Mouse (Mus musculus) CH12.LX (cell line): ENCODE measurements around the gene Cacng6. TPM values are rescaled to one million over a fixed set of nuclear protein-coding genes. Genes with fewer than 3 reads are reported as not detected.

Source experiments
- DNase-seq: peaks from one replicate; pipeline ENCODE4 v3.0.0-alpha.2; 2013; ENCODE audit errors: extremely low read depth
- H3K27ac ChIP-seq: 2 replicates; pipeline ENCODE4 v1.5.1; 2012; ENCODE audit warnings: low read depth, mild to moderate bottlenecking, control low read depth, moderate library complexity; ENCODE audit not compliant: insufficient read depth
- H3K27me3 ChIP-seq: replicated peaks from 2 replicates; pipeline ENCODE3; 2012; ENCODE audit warnings: inconsistent platforms
- H3K36me3 ChIP-seq, 2 experiments: replicated peaks in 1 of 2; 2 replicates each; pipeline versions ENCODE3 to v1.6.1; 2012; ENCODE audit warnings: inconsistent platforms in 1 of 2, low read length in 1 of 2, mild to moderate bottlenecking in 1 of 2, mixed read lengths in 1 of 2, moderate library complexity in 1 of 2; ENCODE audit not compliant: control insufficient read depth in 1 of 2, insufficient read depth in 1 of 2
- H3K4me1 ChIP-seq, 2 experiments: 2 replicates each; pipeline ENCODE4 v1.6.1; 2012; ENCODE audit warnings: inconsistent platforms in 1 of 2, moderate library complexity in 1 of 2; ENCODE audit not compliant: insufficient read depth in 2 of 2, control insufficient read depth in 1 of 2
- H3K4me2 ChIP-seq: 2 replicates; pipeline ENCODE4 v1.6.1; 2012; ENCODE audit warnings: low read depth, mild to moderate bottlenecking, control low read depth; ENCODE audit not compliant: poor library complexity, insufficient read depth, severe bottlenecking
- H3K4me3 ChIP-seq, 3 experiments: fragments of 150-350 bp in 1 of 3; sonication (generic) in 1 of 3; replicated peaks in 1 of 3; 2 replicates each; pipeline versions ENCODE3 to v1.5.1; 2011 to 2012; ENCODE audit warnings: low read depth in 2 of 3, low read length in 2 of 3, mild to moderate bottlenecking in 2 of 3, moderate library complexity in 2 of 3, control low read depth in 1 of 3, improper control_type of control experiment in 1 of 3, inconsistent platforms in 1 of 3, mixed read lengths in 1 of 3; ENCODE audit not compliant: poor library complexity in 1 of 3
- H3K79me2 ChIP-seq: replicated peaks from 2 replicates; pipeline ENCODE4 v1.6.1; 2012; ENCODE audit warnings: mild to moderate bottlenecking, moderate library complexity; ENCODE audit not compliant: control insufficient read depth, poor library complexity, insufficient read depth, severe bottlenecking; ENCODE audit errors: extremely low read depth
- H3K9ac ChIP-seq: 2 replicates; pipeline ENCODE4 v1.6.1; 2012; ENCODE audit warnings: low read depth, mild to moderate bottlenecking, control low read depth, moderate library complexity; ENCODE audit not compliant: insufficient read depth
- H3K9me3 ChIP-seq: replicated peaks from 2 replicates; pipeline ENCODE3; 2012; ENCODE audit warnings: low read length, inconsistent platforms, mixed read lengths
- CHD1 ChIP-seq: IDR thresholded peaks from 2 replicates; pipeline ENCODE4 v1.6.1; 2012; ENCODE audit warnings: low read depth, low read length, improper control_type of control experiment, inconsistent platforms
- CHD2 ChIP-seq: IDR thresholded peaks from 2 replicates; pipeline ENCODE4 v1.6.1; 2011; ENCODE audit warnings: low read length, improper control_type of control experiment
- E2F4 ChIP-seq: IDR thresholded peaks from 2 replicates; pipeline ENCODE4 v1.6.1; 2011; ENCODE audit warnings: low read depth, low read length, improper control_type of control experiment; ENCODE audit not compliant: insufficient replicate concordance
- HCFC1 ChIP-seq: IDR thresholded peaks from 2 replicates; pipeline ENCODE4 v1.6.1; 2012; ENCODE audit warnings: low read depth, mild to moderate bottlenecking, inconsistent platforms, low read length, improper control_type of control experiment
- MAX ChIP-seq: IDR thresholded peaks from 2 replicates; pipeline ENCODE4 v1.6.1; 2011; ENCODE audit warnings: low read length, improper control_type of control experiment
- RCOR1 ChIP-seq: conservative IDR thresholded peaks from 2 replicates; pipeline ENCODE4 v1.6.1; 2012; ENCODE audit warnings: low read depth, mild to moderate bottlenecking, inconsistent platforms, low read length, improper control_type of control experiment
- USF2 ChIP-seq: conservative IDR thresholded peaks from 2 replicates; pipeline ENCODE4 v1.6.1; 2011; ENCODE audit warnings: low read depth, low read length, improper control_type of control experiment
- ZKSCAN1 ChIP-seq: IDR thresholded peaks from 2 replicates; pipeline ENCODE4 v1.6.1; 2012; ENCODE audit warnings: low read depth, inconsistent platforms, low read length, improper control_type of control experiment, borderline replicate concordance
- dilution Hi-C: fragments of 300-500 bp; cut with MboI; formaldehyde crosslinking; loops from 2 replicates; pipeline ENCODE4 v1.14.3; 2020; ENCODE audit warnings: low sequenced_read_pairs; ENCODE audit not compliant: extremely low pct_unique_long_range_greater_than_20kb, extremely low pct_ligation_motif_present
- in situ Hi-C: fragments of 300-500 bp; cut with MboI; formaldehyde crosslinking; loops from 3 replicates; pipeline ENCODE4 v1.14.3; 2019; ENCODE audit warnings: low sequenced_read_pairs, low pct_ligation_motif_present, low pct_unique_long_range_greater_than_20kb, mixed read lengths
- polyA plus RNA-seq: library from polyadenylated mRNA; unstranded; fragments of >175 nt; gene quantifications from 2 replicates; pipeline ENCODE4 v1.2.1, GENCODE M21; 2012; ENCODE audit warnings: low read depth; ENCODE audit not compliant: insufficient read length
- total RNA-seq, 2 experiments: library from RNA; depleted of rRNA; stranded (reverse); fragments of 300-350 nt in 1 of 2; fragments of >200 nt in 1 of 2; gene quantifications; 2 replicates each; pipeline ENCODE4 v1.2.3; 2012 to 2014

The Cacng6 gene
- total and polyA plus RNA-seq, 3 experiments: not detected

GRCm38 (mm10) chr7:3481948-3482608 lies 58.1 kb downstream of the Cacng6 start:
- H3K27ac ChIP-seq: no peak overlapping the region
- peaks cover 0 to 8% of the 10 kb centered on the region in 2 experiments; a peak in 1 of 4 replicates for H3K4me1 ChIP-seq
- no peaks in the 10 kb centered on the region for H3K36me3 ChIP-seq
- H3K4me2 ChIP-seq: no peak overlapping the region
- no peaks in the 10 kb centered on the region for H3K79me2 ChIP-seq
- no peak for DNase-seq
- dilution Hi-C loops (no loop called here), in situ Hi-C loops (no loop called here)
- peaks cover 4% of the 10 kb centered on the region for H3K9me3 ChIP-seq
- TF ChIP-seq RCOR1 (no peak), CHD2 (no peak), ZKSCAN1 (no peak), USF2 (no peak), HCFC1 (no peak), MAX (no peak), CHD1 (no peak), E2F4 (no peak)
- H3K4me3 ChIP-seq: no peak overlapping the region
- no peak overlapping the region for H3K9ac ChIP-seq
- no peaks in the 10 kb centered on the region for H3K27me3 ChIP-seq

Other genes with a start within 250 kb of the Cacng6 start
- not detected in 2 replicates for gene Nlrp12, start 174.5 kb upstream of the Cacng6 start, total RNA-seq (2012; rRNA removed)
- not detected in 2 replicates for gene Nlrp12, start 174.5 kb upstream of the Cacng6 start, total RNA-seq (2014; rRNA removed)
- gene Nlrp12, start 174.5 kb upstream of the Cacng6 start, polyA plus RNA-seq: not detected in 2 replicates
- gene Myadm, start 135.1 kb upstream of the Cacng6 start, total RNA-seq (2012; rRNA removed): 3.7 and 4.4 TPM in 2 replicates
- gene Myadm, start 135.1 kb upstream of the Cacng6 start, total RNA-seq (2014; rRNA removed): 3.4 and 4.6 TPM in 2 replicates
- 18.0 and 22.6 TPM in 2 replicates for gene Myadm, start 135.1 kb upstream of the Cacng6 start, polyA plus RNA-seq
- 0.17 and 0.25 TPM in 2 replicates for gene Prkcg, start 135.0 kb upstream of the Cacng6 start, total RNA-seq (2012; rRNA removed)
- 0.11 and 0.15 TPM in 2 replicates for gene Prkcg, start 135.0 kb upstream of the Cacng6 start, total RNA-seq (2014; rRNA removed)
- gene Prkcg, start 135.0 kb upstream of the Cacng6 start, polyA plus RNA-seq: 2.2 and 3.0 TPM in 2 replicates
- gene Cacng7, start 91.2 kb upstream of the Cacng6 start, total RNA-seq (2012; rRNA removed): 0.21 TPM in 2 replicates
- 0.26 and 0.28 TPM in 2 replicates for gene Cacng7, start 91.2 kb upstream of the Cacng6 start, total RNA-seq (2014; rRNA removed)
- 2.4 and 2.8 TPM in 2 replicates for gene Cacng7, start 91.2 kb upstream of the Cacng6 start, polyA plus RNA-seq
- 0.50 and 0.51 TPM in 2 replicates for gene Cacng8, start 33.5 kb upstream of the Cacng6 start, total RNA-seq (2012; rRNA removed)
- 0.43 and 0.51 TPM in 2 replicates for gene Cacng8, start 33.5 kb upstream of the Cacng6 start, total RNA-seq (2014; rRNA removed)
- gene Cacng8, start 33.5 kb upstream of the Cacng6 start, polyA plus RNA-seq: 1.2 and 1.7 TPM in 2 replicates
- not detected in 2 replicates for gene Tarm1, start 78.4 kb downstream of the Cacng6 start, total RNA-seq (2012; rRNA removed)
- not detected in 2 replicates for gene Tarm1, start 78.4 kb downstream of the Cacng6 start, total RNA-seq (2014; rRNA removed)
- 0.44 and 1.3 TPM in 2 replicates for gene Tarm1, start 78.4 kb downstream of the Cacng6 start, polyA plus RNA-seq
- gene Oscar, start 192.0 kb downstream of the Cacng6 start, total RNA-seq (2012; rRNA removed): not detected in 2 replicates
- not detected in 2 replicates for gene Oscar, start 192.0 kb downstream of the Cacng6 start, total RNA-seq (2014; rRNA removed)
- 0.39 and 0.45 TPM in 2 replicates for gene Oscar, start 192.0 kb downstream of the Cacng6 start, polyA plus RNA-seq
- gene Ndufa3, start 193.2 kb downstream of the Cacng6 start, total RNA-seq (2012; rRNA removed): 261 and 292 TPM in 2 replicates
- 50.6 and 58.9 TPM in 2 replicates for gene Ndufa3, start 193.2 kb downstream of the Cacng6 start, total RNA-seq (2014; rRNA removed)
- 297 and 307 TPM in 2 replicates for gene Ndufa3, start 193.2 kb downstream of the Cacng6 start, polyA plus RNA-seq
- gene Tfpt, start 205.7 kb downstream of the Cacng6 start, total RNA-seq (2012; rRNA removed): 28.8 and 33.2 TPM in 2 replicates
- gene Tfpt, start 205.7 kb downstream of the Cacng6 start, total RNA-seq (2014; rRNA removed): 15.1 and 15.9 TPM in 2 replicates
- gene Tfpt, start 205.7 kb downstream of the Cacng6 start, polyA plus RNA-seq: 38.6 and 44.0 TPM in 2 replicates
- 99.2 and 125 TPM in 2 replicates for gene Prpf31, start 205.8 kb downstream of the Cacng6 start, total RNA-seq (2012; rRNA removed)
- 117 and 119 TPM in 2 replicates for gene Prpf31, start 205.8 kb downstream of the Cacng6 start, total RNA-seq (2014; rRNA removed)
- gene Prpf31, start 205.8 kb downstream of the Cacng6 start, polyA plus RNA-seq: 171 and 204 TPM in 2 replicates
- gene Cnot3, start 221.1 kb downstream of the Cacng6 start, total RNA-seq (2012; rRNA removed): 20.9 and 21.1 TPM in 2 replicates
- 5.8 and 10.5 TPM in 2 replicates for gene Cnot3, start 221.1 kb downstream of the Cacng6 start, total RNA-seq (2014; rRNA removed)
- gene Cnot3, start 221.1 kb downstream of the Cacng6 start, polyA plus RNA-seq: 68.3 and 76.9 TPM in 2 replicates
- gene Leng1, start 241.6 kb downstream of the Cacng6 start, total RNA-seq (2012; rRNA removed): 6.7 and 8.1 TPM in 2 replicates
- gene Leng1, start 241.6 kb downstream of the Cacng6 start, total RNA-seq (2014; rRNA removed): 5.4 and 5.8 TPM in 2 replicates
- 8.5 and 9.9 TPM in 2 replicates for gene Leng1, start 241.6 kb downstream of the Cacng6 start, polyA plus RNA-seq